Mouse (Mus musculus) layer of hippocampus, adult 8-10 months (tissue): ENCODE results near the gene Kcnn1. TPM values are rescaled to one million over a fixed set of nuclear protein-coding genes. Genes with fewer than 3 reads are reported as not detected.
"Not testable (repeated sequence)": the region's sequence is repeated elsewhere in the genome, so short reads cannot be mapped to it uniquely, and the experiment has no call there.

Experiments used
- DNase-seq, 2 experiments: peaks; one replicate each; pipeline ENCODE4 v3.0.0; 2022; ENCODE audit warnings: low spot score in 2 of 2
- total RNA-seq, 4 experiments: library from RNA; stranded (reverse); gene quantifications; 2 replicates each; pipeline ENCODE4 v1.2.4; 2022

The Kcnn1 gene
- total RNA-seq, 4 experiments from 2014 or later, result 16.5 to 20.0 (median 16.6) TPM

DNA sequence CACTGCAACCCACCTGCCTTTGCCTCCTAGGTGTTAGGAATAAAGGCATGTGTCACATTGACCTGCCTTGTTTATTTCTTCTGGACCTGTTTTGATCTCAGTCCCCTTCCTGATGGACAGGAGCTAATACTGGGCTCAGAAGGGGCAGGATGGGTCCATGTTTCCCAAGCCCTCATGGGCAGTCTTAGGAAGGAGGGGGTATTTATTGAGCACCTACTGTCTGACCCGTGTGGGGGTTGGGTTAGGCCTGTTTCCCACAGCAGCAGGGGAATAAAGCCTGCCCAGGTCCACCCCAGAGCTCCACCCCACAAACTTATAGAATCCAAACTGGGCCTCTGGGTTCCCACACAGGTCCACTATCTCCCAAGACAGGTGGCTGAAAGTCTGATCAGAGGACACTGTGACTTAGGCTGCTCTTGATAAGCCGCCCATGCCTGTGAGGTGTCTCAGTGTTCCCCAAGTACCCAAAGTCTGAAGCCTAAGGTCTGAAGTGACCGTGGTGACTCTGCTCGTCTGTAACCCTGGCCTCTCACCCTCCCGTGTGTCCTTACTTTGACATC, 19.8 kb downstream of the Kcnn1 start:
- no peak for DNase-seq

DNA sequence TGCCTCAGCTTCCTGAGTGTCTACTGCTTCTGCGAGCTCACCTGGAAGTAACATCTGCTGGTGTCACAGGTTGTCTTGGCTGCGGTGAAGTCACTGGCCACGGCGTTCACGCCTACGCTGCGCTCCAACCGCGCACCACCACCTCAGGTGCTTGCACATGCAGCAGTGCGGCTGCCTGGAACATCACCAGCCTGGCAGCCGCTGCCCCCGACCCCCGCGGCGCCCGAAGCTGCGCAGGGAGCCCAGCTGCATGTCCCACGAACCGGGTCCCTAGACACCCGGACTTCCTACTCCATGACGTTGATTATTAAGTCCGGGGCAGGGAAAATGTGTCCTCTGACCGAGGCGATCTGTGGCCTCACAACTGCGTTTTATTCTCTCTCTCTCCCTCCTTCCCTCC, 20.6 kb downstream of the Kcnn1 start:
- DNase-seq, result no peak

DNA sequence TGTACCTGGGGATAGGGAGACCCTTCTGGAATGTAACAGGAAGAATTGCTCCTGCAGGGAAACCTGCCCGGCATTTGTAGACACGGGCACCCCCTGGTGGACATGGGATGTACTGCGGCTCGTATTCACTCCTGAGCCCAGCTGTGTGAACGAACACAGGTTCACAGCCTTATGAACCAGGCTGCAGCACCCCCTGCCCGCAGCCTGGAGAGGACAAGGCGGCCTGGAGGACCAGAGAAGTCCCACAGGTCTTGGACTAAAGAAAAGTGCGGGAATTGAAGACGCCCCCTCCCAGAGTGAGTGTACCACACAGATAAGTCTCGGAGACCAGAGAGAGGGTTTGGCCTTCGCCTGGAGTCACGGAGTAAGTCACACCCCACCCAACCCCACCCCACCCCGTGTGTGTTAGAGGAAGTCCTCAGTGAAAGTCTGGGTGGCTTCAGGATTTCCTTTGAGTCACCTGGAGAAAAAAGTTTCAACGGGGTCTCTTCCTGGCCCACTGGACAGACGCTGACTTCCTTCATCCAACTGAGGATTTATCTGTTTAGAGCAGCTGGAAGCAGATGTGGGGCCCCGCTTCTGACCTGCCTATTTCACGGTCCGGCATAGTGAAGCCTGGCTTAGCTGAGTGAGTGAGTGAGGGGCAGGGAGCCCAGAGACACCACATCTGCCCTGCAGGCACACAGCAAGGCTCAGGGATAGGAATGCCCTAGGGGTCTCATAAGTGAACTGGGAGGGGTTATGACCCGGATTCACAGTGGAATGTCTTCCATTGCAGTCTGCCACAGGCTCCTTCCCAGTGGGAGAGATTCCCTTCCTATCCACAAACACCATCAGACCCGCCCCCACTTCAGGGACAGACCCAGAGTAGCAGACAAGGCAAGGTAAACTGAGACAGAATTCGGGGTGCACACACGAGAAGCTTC, 21.6 kb downstream of the Kcnn1 start:
- peak; percentile 81 to 93 for DNase-seq

DNA sequence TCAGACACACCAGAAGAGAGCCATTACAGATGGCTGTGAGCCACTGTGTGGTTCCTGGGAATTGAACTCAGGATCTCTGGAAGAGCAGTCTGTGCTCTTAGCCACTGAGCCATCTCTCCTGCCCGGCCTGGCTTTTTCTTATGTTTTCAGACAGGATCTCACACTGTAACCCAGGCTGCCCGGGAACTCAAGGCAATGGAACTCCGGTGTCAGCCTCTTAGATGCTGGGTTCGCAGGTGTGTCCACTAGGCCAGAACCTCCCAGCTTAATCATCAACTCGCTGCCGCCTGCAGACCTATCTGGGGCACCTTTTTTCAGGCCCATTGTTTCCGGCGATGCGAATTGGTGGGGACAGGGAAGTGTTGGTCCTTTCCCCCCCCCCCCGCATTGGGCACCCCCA, 22.5 kb downstream of the Kcnn1 start:
- DNase-seq, result no peak

DNA sequence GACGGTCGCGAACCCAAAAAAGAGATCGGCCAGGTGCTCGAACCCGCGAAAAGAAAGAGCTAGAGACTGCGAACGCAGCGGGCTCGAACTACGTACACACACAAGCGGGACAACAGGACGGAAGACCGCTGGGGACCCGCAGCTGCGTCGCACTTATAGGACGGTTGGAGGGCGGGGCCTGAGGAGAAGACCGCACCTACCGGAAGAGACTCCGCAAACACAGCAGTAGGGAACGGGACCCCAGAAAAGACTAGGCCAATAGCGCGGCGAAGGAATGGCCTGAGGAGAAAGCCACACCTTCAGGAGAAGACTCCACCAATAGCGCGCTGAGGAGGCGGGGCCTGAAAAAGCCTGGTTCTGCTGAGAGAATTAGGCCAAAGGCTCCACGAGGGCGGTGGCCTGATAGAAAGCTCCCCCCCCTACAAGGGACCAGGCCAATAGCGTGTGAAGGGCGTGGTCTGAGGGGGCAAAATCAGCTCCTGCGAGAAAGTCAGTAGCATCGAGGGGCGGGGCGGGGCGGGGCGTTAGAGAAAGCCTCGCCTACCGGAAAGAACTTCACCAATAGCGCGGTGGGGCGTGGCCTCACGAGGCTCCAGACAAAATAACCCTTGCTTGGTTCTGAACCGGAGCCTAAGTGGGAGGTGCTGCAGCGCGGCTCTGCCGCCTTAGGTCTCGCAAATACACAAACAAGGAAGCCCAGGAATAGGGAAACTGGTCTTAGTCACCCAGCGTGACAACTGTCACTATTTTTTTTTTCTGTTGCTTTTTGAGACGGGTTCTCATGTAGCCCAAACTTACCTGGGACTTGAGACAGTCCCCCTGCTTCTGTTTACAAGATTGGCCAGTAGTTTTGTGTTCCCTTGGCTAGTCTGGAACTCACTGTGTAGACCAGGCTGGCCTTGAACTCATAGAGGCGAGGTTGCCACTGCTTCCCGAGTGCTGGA, 23.4 kb downstream of the Kcnn1 start, which contains the start of gene Arrdc2:
Arrdc2 (minus strand) TSS at position 313 of the 944 bp plus-strand sequence.
- DNase-seq, result peak; percentile 99 to 100

DNA sequence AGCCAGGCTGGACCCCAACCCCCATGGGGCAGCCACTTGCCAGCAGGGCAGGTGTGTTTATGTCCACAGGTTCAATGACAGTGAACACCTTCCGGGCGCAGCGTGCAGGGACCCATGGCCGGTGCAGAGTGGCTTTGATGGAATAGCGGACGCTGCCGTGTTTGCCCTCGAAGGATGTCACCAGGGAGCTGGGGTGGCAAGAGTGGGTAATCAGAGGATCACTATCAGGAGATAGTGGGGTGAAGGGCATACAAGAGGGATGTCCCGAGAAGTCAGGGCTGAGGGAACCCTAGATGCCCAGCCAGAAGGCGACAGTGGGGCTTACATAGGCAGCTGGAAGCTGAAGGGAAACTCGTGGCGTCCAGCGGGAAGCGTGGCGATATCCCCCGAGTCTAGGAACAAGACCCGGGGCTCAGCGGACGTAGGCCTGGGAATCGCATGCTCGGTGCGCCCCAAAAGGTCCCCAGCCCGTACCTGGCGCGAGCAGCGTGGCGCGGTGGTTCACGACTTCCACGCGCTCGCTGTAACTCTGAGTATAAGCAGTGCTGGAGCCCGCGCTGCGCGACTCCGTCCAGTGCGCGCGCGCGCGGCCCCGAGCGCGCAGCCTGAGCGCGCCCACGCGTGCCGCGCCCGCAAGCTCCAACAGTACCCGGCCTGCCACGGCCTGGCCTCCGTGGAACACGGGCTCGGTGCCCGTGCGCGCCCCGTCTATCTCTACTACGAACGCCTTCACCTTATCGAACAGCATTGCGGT, 24.2 kb downstream of the Kcnn1 start:
- no peak for DNase-seq

DNA sequence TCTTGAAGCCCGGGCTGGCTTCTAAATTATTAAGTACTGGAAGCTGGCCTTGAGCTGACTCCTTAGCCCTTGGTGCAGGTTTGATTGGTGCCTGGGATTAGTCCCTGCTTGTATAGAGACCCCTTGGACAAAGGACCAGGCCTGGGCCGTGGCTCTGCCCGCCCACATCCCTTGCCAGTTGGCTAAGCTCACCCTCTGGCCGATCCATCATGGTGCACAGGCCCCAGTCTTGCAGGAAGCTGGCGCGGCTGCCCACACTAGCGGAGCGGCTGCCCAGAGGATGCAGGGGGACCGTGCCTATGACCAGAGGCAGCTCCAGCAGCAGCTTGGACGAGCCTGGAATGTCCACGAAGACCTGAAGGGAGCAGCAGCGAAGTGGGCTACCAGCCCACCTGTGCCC, 26.4 kb downstream of the Kcnn1 start:
- DNase-seq, result no peak

DNA sequence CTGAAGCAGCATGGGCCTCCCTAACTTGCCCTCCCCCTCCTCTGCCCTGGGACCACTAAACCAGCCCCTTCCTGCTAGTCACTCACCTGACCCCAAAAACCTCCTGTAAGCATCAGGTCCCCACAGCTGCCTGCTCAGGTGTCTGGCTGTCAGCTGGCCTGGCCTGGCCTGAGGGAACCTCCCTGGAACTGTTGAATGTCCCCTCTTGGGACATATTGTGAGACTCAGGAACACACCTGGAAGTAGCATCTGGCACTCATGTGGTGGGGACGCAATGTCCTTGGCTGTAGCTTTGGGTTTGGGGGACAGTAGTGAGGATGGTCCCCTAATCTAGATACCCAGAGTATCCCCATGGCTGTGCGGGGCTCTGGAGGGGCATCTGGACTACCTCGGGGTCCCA, 29.0 kb downstream of the Kcnn1 start:
- DNase-seq, result no peak

DNA sequence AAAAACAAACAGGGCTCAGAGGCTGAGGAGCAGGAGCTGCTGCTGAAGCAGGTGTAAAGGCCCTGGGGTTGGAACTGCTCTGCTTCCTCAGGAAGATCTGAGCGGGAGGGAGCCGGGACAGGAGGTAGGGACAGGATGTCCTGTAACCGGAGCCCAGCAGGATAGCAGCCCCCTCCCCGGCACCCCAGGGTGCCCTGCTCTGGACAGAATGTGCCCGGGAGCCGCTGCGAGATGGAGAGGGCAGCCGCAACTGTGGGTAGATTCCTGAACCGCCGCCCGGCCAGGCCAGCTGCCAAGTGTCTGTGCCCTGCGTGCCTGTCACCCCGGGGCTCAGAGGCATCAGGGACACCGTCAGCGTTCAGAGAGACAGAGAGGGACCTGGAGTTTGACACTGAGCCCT, 29.5 kb downstream of the Kcnn1 start:
- DNase-seq, result peak in 1 of 2 experiments; percentile 68

DNA sequence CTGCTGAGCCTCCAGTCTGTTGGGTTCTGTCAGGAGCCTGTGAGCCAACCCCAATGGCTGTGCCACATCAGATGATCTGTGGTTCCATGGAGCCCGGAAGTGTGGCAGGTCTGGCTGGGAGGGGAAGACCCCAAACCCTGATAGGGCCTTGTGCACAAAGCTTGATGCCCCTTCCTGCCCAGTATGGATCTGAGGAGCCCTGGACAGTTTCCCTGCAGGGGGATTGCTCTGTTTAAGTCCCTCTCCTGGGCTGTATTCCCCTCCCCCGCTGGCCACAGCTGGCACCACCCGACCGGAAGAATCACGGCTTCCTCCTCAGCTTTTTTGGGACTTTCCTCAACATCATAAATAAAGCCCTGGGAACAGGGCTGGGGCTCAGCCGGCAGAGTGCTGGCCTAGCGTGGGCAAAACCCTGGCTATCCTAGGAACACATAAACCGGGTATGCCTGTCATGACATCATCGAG, 30.0 kb downstream of the Kcnn1 start:
- DNase-seq, result no peak

DNA sequence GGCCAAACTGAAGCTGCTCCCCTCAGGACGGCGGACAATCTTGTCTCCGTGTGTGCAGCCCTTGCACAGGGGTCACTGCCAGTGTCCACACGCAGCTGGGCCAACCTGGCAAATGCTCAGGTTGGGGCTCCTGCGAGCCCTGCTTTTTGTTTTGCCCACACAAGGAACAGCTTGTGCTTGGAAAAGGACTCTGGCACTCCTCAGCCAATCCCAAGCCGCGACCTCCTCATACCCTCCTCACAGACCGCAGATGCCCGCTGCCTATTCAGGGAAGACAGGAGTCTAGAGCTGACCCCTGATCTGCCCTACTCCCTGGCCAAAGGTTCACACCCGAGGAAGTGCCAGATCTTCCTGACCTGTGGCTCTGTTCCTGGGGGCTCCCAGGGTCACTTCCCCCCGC, 30.7 kb downstream of the Kcnn1 start:
- DNase-seq, result no peak

DNA sequence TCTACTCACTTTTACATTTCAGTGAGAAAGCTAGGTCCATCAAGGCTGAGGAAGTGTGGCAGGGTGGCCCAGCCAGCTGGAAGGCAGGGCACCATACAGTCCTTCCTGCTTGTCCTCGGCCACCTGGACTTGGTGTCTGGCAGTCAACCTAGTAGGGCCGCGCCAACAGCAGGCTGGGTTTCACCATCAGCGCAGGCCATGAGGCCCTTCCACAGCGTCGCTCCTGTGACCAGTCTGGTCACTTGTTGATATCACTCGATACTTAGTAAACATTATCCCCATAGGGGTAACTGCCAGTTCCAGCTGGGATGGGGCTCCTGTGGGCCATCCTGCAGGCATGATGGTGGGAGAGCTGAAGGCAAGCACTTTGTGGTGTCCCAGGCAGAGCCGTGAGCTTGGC, 31.5 kb downstream of the Kcnn1 start:
- DNase-seq, result no peak

DNA sequence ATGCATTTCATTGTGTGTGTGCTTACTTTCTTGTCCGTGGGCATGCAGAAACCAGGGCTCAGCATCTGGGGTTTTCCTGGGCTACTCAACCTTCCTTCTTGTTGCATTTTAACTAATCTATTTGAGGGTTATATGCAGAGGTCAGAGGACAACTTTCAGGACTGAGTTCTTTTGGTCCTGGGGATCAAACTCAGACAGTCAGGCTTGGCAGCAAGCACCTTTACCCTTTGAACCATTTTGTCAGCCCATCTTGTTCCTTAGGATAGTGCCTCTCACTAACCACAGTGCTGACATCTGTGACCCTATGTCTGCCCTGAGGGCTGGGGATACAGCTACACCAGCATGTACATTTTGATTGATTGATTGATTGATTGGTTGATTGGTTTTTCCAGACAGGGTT, 35.3 kb downstream of the Kcnn1 start:
- no peak for DNase-seq

DNA sequence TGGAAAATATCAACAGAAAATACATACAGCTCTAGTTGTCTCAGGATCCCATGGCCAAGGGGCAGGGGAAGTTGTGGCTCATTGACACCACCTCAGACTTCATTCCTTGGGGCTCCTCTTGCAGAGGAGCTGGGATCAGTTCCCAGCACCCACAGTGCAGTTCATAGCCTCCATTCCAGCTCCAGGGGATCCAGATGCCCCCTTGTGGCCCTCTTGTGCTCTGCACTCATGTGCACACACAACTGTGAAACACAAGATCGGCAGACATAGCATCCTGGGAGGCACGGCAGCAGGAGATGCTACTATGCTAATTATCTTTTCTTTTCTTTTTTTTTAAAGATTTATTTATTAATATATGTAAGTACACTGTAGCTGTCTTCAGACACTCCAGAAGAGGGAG, 36.0 kb downstream of the Kcnn1 start:
- no peak for DNase-seq

DNA sequence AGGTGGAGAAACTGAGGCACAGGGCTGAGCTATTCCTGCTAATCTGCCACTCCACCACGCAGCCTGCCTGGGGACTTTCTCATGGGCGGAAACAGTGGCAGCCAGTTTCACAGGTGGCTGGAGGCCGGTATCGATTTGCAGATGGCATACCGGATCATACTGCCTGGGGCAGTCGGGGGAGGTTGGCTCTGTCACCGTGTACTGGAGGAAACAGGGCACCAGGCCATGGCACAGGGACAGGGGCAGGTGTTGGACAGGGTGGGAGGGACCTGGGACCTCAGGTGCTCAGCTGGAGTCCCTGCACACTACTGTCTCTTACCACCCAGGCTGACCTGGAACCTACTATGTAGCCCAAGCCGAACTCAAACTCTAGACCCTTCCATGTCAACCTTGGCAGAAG, 37.2 kb downstream of the Kcnn1 start:
- no peak for DNase-seq

DNA sequence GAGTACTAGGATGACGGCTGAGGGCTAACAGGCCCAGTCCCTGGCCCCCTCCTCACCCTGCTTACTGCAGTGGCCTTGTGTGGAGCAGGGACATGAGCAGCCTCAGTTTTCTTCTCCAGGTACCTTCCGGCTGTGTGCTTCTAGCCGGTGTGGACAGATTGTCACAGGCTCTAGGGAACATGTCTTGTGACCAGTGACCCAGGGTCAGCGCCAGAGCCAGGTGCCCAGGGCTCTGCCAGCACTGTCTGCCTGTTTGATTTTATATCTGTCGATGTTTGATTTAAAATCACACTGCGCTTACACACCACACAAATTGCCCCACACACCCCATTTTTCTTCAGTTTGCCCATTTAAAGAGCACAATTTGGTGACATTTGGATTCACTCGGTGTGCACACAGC, 39.3 kb downstream of the Kcnn1 start:
- no peak for DNase-seq

DNA sequence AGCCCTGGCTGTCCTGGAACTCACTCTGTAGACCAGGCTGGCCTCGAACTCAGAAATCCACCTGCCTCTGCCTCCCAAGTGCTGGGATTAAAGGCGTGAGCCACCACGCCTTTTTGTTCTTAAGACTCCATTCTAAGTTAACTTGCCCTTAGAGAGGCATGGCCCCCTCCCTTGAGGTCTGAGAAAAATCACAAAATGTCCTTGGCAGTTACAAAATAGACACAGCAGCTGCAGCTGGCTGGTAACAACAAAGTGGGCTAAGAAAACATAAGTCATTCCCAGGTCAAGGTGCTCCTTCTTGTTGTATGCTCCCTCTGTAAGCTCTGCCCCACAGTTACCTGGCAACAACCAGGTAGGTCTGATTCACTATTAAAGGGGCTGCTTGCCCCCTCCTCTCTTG, 40.5 kb downstream of the Kcnn1 start:
- not testable (repeated sequence) for DNase-seq

DNA sequence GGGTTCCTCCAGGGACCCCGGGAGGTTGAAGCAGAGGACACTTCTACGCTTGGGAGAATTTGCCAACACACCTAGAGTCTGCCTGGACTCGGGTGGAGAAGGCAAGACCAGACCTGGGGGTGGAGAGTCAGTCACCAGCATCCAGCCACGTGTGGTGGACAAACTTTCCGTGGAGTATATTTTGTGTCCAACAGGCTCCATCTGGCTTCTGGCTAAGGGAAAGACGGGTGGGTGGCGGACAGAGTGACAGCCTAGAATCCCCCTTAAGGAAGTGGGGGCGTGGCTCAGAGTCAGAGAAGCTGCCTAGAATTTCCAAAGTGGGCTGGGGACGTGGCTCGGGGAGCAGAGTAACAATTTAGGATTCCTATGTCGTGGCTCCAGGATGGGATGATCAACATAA, 41.1 kb downstream of the Kcnn1 start:
- no peak for DNase-seq

DNA sequence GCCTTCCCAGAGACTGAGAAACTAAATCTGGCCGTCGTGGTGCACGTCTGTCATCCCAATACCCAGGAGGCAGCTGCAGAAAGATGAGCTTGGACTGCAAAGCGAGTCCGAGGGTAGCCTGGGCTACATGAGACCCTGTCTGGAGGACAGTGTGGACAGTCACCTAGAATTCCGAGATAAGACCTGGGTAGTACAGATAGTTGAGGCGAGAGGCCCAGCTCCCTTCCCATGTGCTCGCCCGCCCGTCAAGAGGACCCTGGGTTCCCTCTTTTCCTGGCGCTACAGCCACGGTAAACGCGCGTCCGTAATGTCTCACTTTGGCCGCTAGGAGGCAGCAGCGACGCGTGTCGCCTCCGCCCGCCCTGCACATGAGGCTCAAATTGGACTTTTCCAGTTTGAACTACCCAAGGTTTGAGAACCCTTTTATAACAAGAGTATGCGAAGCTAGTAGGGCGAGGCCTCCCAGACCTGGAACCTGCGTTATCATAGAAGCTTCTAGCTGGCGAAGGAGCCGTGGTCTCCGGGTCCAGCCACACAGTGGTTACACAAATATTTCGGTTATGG, 41.6 kb downstream of the Kcnn1 start:
- DNase-seq, result peak in 1 of 2 experiments; percentile 64

DNA sequence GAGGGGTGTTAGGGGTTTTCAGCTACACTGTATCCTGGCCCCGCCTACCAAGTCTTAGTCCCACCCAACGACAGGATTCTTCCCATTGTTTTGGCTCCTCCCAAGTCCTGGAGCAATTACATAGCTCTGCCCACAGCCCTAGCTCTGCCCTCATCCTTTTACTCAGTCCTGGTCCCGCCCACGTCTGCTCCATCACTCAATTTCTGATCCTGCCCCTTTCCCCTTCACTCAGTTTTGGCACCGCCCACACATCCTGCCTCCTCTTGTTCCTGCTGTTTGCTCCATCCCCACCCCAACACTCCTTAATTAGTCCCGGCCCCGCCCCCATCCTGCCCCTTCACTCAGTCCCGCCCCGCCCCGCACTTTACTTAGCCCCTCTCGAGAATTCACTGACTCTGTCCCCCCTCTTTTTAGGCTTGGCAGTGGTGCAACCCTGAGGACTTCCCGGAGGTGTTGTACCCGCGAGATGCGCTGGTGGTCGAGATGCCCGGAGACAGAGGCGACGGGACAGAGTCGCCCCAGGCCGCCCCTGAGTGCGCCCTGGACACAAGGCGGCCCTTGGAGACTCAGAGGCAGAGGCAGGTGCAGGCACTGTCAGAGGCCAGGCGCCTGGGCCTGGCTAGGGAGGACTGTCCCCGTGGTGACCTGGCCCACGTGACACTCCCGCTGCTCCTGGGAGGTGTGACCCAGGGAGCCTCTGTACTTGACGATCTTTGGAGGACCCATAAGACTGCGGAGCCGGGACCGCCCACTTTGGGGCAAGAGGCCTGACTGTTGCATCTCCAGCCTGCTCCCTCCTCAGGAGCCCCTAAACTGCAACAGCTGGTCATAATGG, 42.7 kb downstream of the Kcnn1 start:
- no peak for DNase-seq
